Mouse (Mus musculus): ENCODE measurements around the gene Prkcb. TPM values are rescaled to one million over a fixed set of nuclear protein-coding genes. Genes with fewer than 3 reads are reported as not detected.

Prkcb gene
- polyA plus RNA-seq, 1 experiment from 2014 or later, result 3.2 TPM

DNA sequence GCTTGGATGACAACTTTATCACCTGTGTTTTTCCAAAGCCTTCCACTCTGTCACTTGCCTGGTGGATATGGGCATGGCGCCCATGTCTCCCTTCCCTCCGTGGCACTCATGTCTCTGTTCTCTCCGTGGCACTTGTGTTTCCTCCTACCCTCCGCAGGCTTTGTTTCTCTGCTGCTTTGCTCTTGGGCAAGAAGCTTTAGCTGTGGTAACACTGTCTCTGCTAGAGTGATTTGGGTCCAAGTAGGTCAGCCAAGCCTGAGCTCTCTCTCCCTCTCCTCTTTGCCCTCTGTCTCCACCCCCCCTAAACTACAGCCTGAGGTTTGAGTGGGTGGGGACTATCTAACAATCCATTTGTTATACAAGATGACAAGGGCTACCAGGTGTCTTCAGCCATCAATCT lies 114.8 kb downstream of the Prkcb start:
- H3K4me3 ChIP-seq, result no peak overlapping the region
- 91% methylated on average over 4 of the region's 4 CpGs for WGBS
- H3K4me1 ChIP-seq, result peaks cover 14% of the 10 kb centered on the region
- H3K27ac ChIP-seq (replicated peaks), result no peak overlapping the region
- H3K9me3 ChIP-seq, result no peaks in the 10 kb centered on the region
- 0 out of 2 replicates have a peak, but pooled peaks cover 4% of the 10 kb centered on the region for H3K27me3 ChIP-seq (replicated peaks; ENCODE audit: low read depth, poor library complexity, severe bottlenecking)
- DNase-seq (ENCODE audit: low spot score), result no peak
- no peaks in the 10 kb centered on the region for H3K36me3 ChIP-seq (replicated peaks)

DNA sequence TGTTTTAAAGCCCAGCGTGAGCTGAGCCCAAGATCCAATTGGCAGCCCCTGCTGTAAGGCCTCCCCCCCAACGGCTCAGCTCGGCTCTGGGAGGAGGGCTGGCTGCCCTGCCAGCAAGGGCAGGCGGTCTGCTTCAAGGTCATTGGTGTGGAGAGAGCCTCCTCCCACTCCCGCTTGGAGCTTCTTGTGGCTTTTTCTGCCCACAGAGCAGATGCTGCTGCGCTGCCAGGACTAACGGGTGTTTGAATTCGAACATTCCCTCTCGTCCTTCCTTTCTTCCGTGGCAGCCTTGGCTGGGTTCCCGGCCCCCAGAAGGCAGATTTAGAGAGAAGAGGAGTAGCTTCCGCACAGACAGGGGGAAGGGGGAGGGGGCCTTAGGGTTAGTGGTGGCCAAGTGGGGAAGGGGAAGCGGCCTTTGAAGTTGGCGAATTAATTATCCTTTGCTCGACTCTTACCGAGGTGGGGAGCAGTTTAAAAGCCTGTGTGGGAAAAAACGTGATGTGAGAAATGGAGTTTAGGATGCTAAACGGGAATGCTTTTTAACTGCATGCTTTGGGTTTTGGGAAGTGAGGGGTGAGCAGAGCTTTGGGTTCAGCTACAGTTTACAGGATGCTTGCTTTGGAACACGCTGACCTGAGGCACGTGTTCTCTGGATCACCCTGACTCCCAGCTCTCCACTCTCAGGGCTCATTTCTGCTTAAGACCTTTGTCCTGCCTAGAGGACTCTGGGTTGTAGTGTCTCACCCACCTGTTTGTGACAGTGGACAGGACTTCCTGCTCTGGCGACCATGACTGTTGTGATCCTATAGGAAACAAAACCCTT lies 116.2 kb downstream of the Prkcb start:
- peak; percentile 61 for DNase-seq (ENCODE audit: low spot score)
- peak overlapping the region; percentile 41 for H3K4me3 ChIP-seq
- H3K27me3 ChIP-seq (replicated peaks; ENCODE audit: low read depth, poor library complexity, severe bottlenecking), result 0 out of 2 replicates have a peak, but pooled peaks cover 4% of the 10 kb centered on the region
- H3K36me3 ChIP-seq (replicated peaks), result no peaks in the 10 kb centered on the region
- H3K27ac ChIP-seq (replicated peaks), result peak overlapping the region; percentile 62
- 2% methylated on average over 21 of the region's 21 CpGs for WGBS
- peaks cover 14% of the 10 kb centered on the region for H3K4me1 ChIP-seq
- H3K9me3 ChIP-seq, result no peaks in the 10 kb centered on the region

DNA sequence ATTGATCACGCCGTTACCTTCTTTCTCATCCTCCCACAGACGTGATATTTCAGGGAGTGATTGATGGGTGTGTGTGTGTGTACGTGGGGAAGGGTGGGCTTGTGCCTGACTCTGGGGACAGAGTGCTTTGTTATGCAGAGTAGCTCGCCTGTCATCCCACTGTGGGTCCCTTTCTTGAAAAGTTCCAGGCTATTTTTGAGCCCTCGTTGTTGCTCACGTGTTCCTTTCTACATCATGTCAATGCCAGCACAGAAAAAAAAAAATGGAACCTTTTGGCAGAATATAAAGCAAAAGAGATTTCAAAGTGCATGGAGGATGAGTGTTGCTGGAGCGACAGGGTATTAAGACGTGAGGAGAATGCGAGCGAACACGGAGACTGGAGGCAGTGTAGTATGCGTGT lies 118.1 kb downstream of the Prkcb start:
- Histone ChIP-seq H3K4me3 (no peak overlapping the region), H3K4me1 (peaks cover 14% of the 10 kb centered on the region), H3K9me3 (no peaks in the 10 kb centered on the region), H3K27me3 (replicated peaks; ENCODE audit: low read depth, poor library complexity, severe bottlenecking) (0 out of 2 replicates have a peak, but pooled peaks cover 4% of the 10 kb centered on the region), H3K27ac (replicated peaks) (no peak overlapping the region), H3K36me3 (replicated peaks) (no peaks in the 10 kb centered on the region)
- no peak for DNase-seq (ENCODE audit: low spot score)
- 76% methylated on average over 13 of the region's 13 CpGs for WGBS

DNA sequence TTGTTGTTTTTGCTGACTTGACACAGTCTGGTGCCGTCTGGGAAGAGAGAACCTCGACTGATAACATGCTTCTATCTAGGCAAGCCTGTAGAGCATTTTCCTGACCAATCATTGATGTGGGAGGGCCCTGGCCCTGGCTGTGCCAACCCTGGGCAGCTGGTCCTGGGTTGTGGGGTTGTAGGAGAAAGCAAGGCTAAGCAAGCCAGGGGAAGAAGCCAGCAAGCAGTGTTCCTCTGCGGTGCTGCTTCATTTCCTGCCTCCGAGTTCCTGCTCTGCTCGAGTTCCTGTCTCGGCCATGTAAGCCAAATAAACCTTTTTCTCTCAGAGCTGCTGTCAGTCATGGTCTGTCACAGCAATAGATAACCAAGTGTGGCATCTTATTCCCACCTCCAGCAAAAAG lies 121.4 kb downstream of the Prkcb start:
- no peaks in the 10 kb centered on the region for H3K9me3 ChIP-seq
- H3K36me3 ChIP-seq (replicated peaks), result no peaks in the 10 kb centered on the region
- WGBS, result 79% methylated on average over 6 of the region's 6 CpGs
- no peak overlapping the region for H3K4me3 ChIP-seq
- no peak for DNase-seq (ENCODE audit: low spot score)
- no peaks in the 10 kb centered on the region for H3K27me3 ChIP-seq (replicated peaks; ENCODE audit: low read depth, poor library complexity, severe bottlenecking)
- peaks cover 5% of the 10 kb centered on the region for H3K4me1 ChIP-seq
- H3K27ac ChIP-seq (replicated peaks), result no peak overlapping the region

DNA sequence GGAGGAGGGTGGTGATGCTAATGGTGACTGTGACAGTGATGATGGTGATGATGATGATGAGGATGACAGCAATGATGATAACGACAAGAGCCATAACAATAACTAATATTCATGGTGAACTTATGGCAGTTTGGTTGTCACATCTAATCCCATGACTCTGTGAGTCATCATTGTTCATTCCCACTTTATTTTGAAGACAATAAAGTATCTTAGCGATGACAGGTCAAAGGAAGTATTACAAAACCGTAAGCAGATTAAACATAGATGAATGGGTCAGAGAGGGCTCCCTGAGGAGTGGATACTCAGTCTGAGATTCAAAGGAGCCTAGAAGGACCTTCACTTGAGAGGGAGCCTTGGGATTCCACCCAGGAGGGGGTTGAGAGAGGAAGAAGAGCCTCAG lies 122.3 kb downstream of the Prkcb start:
- WGBS, result 91% methylated on average over 3 of the region's 3 CpGs

DNA sequence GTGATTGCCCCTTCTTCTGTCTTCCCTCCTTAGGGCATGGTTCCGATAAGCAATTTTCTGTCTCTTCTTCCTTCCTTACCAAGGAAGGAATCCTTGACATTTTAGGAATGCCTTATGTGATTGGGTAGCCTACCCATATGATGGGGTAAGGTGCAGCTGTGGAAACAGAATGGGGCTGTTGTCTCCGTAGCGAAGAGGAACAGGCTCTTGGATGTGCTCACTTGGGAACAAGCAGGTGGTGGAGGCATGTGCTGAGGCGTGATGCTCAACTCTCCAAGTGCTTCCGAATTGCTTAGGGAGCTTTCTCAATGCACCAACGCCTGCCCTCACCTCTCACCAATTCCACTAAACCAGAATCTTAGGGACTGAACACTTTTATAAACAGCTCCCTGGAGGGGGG lies 124.7 kb downstream of the Prkcb start:
- Histone ChIP-seq H3K4me1 (no peaks in the 10 kb centered on the region), H3K36me3 (replicated peaks) (no peaks in the 10 kb centered on the region), H3K27ac (replicated peaks) (no peak overlapping the region), H3K4me3 (no peak overlapping the region), H3K27me3 (replicated peaks; ENCODE audit: low read depth, poor library complexity, severe bottlenecking) (no peaks in the 10 kb centered on the region), H3K9me3 (no peaks in the 10 kb centered on the region)
- 82% methylated on average over 6 of the region's 6 CpGs for WGBS
- DNase-seq (ENCODE audit: low spot score), result no peak

More for the DNA sequence above, 122.3 kb downstream of the Prkcb start:
- Histone ChIP-seq H3K4me3 (no peak overlapping the region), H3K9me3 (no peaks in the 10 kb centered on the region), H3K27ac (replicated peaks) (no peak overlapping the region), H3K4me1 (no peaks in the 10 kb centered on the region), H3K27me3 (replicated peaks; ENCODE audit: low read depth, poor library complexity, severe bottlenecking) (no peaks in the 10 kb centered on the region), H3K36me3 (replicated peaks) (no peaks in the 10 kb centered on the region)
- no peak for DNase-seq (ENCODE audit: low spot score)

DNA sequence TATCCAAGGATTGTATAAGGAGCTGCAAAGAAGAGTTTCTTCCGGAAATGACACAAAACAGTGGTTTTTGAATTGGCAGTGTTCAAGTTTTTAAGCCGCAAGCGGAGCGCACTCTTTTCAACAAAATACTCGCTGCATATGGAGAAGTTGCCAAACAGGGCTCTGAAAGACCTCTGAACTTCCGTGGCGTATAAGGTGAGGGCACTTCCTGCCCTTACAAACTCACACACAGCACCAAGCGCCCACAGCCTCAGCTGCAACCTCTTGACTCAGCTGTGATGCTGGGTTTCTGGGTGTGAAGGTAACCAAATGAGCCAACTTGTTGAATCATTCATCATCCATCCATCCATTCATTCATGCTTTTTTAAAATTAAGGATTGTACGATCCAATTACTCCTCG lies 125.6 kb downstream of the Prkcb start:
- no peaks in the 10 kb centered on the region for H3K9me3 ChIP-seq
- no peaks in the 10 kb centered on the region for H3K4me1 ChIP-seq
- H3K27ac ChIP-seq (replicated peaks), result no peak overlapping the region
- no peak overlapping the region for H3K4me3 ChIP-seq
- no peak for DNase-seq (ENCODE audit: low spot score)
- no peaks in the 10 kb centered on the region for H3K27me3 ChIP-seq (replicated peaks; ENCODE audit: low read depth, poor library complexity, severe bottlenecking)
- no peaks in the 10 kb centered on the region for H3K36me3 ChIP-seq (replicated peaks)
- WGBS, result 86% methylated on average over 10 of the region's 10 CpGs

DNA sequence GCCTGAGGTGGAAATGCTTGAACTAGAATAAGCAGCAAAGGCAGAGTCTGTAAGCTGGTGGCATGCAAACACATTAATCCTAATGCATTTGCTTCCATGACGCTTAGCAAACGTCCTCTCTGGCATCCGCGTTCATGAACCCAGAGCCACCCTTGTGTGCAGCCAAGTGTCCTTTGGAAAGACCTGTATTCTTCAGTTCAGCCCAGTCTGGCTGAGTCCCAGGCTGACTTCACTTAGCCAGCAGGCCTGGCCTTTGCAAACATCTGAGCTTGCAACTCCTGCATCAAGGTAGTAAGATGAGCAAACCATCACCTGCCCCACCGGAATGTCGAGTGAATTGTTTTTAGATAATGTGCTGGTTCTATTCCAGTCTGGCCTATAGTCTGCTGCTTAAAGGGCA lies 126.1 kb downstream of the Prkcb start:
- Histone ChIP-seq H3K4me3 (no peak overlapping the region), H3K4me1 (no peaks in the 10 kb centered on the region), H3K27me3 (replicated peaks; ENCODE audit: low read depth, poor library complexity, severe bottlenecking) (no peaks in the 10 kb centered on the region), H3K9me3 (no peaks in the 10 kb centered on the region), H3K27ac (replicated peaks) (no peak overlapping the region), H3K36me3 (replicated peaks) (no peaks in the 10 kb centered on the region)
- no peak for DNase-seq (ENCODE audit: low spot score)
- WGBS, result 93% methylated on average over 6 of the region's 6 CpGs

DNA sequence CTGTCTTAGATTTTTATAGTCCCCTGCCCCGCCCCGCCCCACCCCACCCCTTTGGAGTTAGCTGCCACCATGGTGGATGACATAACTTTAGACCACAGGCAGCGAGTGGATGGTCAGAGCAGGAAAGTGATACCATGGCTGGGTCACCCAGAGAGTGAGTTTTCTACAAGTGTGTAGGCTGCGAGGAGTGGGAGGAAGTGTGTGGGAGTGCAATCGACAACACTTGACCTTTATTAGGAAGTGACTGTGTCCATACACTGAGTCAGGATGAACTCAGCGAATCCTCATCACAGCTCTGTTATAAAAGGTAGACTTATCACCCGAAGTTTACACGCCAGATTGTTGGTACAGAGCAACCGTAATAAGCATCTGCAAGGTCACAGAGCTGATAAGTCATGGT lies 126.8 kb downstream of the Prkcb start:
- 87% methylated on average over 9 of the region's 9 CpGs for WGBS
- no peak for DNase-seq (ENCODE audit: low spot score)
- no peaks in the 10 kb centered on the region for H3K36me3 ChIP-seq (replicated peaks)
- no peak overlapping the region for H3K4me3 ChIP-seq
- H3K27me3 ChIP-seq (replicated peaks; ENCODE audit: low read depth, poor library complexity, severe bottlenecking), result no peaks in the 10 kb centered on the region
- H3K27ac ChIP-seq (replicated peaks), result no peak overlapping the region
- no peaks in the 10 kb centered on the region for H3K4me1 ChIP-seq
- no peaks in the 10 kb centered on the region for H3K9me3 ChIP-seq

DNA sequence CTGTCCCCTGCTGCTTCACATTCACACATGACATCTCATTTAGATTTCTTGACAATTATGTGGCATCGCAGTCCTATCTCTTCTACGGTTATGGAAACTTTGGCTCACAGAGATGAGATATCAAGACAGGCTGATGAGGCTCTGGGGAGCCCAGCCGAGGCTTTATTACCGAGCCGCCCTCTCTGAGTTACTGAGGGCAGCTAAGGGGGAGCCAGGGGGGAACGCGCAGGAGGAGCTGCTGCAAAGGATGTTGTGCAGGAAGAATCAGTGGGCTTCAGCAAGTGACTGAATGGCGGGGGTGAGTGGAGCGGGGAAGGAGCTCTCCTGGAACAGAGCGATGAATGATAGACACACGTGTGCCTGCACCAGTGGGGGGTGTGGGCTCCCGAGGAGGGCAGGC lies 127.4 kb downstream of the Prkcb start:
- Histone ChIP-seq H3K9me3 (no peaks in the 10 kb centered on the region), H3K4me1 (no peaks in the 10 kb centered on the region), H3K27me3 (replicated peaks; ENCODE audit: low read depth, poor library complexity, severe bottlenecking) (no peaks in the 10 kb centered on the region), H3K27ac (replicated peaks) (no peak overlapping the region), H3K36me3 (replicated peaks) (no peaks in the 10 kb centered on the region), H3K4me3 (no peak overlapping the region)
- WGBS, result 76% methylated on average over 12 of the region's 12 CpGs
- DNase-seq (ENCODE audit: low spot score), result no peak

DNA sequence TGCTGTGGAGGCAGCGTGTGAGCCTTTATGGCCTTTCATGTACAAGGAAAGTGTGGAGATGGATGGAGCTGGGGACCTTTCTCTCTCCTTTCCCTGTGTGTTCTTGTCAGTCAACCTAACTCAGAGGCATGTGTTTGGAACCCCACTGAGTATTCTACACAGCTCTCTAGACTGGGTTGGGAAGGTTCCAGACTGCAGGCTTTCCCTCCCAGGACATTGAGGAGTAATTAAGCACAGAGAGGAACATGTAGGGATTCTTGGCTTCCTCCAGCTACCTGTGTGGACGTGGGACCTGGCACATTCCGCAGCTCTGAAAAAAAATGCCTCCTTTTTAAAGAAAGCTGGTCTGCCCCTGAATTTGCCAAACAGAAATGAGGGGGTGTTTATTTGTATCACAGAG lies 130.0 kb downstream of the Prkcb start:
- Histone ChIP-seq H3K4me3 (no peak overlapping the region), H3K9me3 (no peaks in the 10 kb centered on the region), H3K27ac (replicated peaks) (no peak overlapping the region), H3K27me3 (replicated peaks; ENCODE audit: low read depth, poor library complexity, severe bottlenecking) (no peaks in the 10 kb centered on the region), H3K4me1 (no peaks in the 10 kb centered on the region), H3K36me3 (replicated peaks) (no peaks in the 10 kb centered on the region)
- no peak for DNase-seq (ENCODE audit: low spot score)
- WGBS, result 82% methylated on average over 3 of the region's 3 CpGs

DNA sequence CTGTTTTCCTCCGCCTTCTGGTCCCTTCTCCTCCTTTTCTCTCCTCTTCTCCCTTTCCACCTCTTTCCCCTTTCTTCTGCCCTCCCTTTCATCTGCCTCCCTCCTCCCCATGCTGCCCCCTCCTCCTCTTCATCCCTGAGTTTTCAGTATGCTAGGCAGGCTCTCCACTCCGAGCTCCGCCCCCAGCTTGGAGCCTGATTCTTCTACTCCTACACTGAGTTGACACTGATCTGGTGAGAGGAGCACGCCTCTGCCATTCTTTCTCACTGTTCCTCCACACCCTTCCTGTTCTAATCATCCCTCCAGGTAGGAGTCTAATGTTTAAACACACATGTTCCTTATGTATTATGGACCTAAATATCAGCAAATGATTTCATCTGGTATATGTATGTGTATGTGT lies 135.3 kb downstream of the Prkcb start:
- whole genome bisulfite sequencing, result 61% methylated on average over 4 of the region's 4 CpGs
- DNase-seq (ENCODE audit: low spot score), result no peak
- no peak overlapping the region for H3K4me3 ChIP-seq
- H3K36me3 ChIP-seq (replicated peaks), result no peaks in the 10 kb centered on the region
- no peaks in the 10 kb centered on the region for H3K4me1 ChIP-seq
- no peaks in the 10 kb centered on the region for H3K27me3 ChIP-seq (replicated peaks; ENCODE audit: low read depth, poor library complexity, severe bottlenecking)
- H3K27ac ChIP-seq (replicated peaks), result no peak overlapping the region
- no peaks in the 10 kb centered on the region for H3K9me3 ChIP-seq

DNA sequence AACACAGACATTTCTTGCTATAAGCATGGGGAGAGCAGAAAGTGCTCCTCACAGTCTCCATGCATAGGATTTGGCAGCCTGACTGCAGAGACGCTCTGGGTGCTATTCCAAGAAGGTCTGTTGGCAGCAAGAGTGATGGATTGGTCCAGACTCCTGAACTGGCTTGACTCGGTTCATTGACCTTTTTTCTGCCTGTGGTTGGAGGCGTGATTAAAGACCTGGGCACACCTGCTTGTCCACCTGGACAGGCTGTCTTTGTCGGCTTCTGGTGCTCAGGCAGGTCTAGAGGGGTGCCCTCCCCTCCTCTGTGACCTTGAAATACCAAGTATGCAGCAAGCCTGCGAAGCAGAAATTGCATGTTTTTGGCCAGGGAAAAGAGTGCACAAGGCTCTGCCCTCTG lies 140.6 kb downstream of the Prkcb start:
- WGBS, result 81% methylated on average over 5 of the region's 5 CpGs
- H3K36me3 ChIP-seq (replicated peaks), result no peaks in the 10 kb centered on the region
- no peak for DNase-seq (ENCODE audit: low spot score)
- H3K27ac ChIP-seq (replicated peaks), result no peak overlapping the region
- H3K27me3 ChIP-seq (replicated peaks; ENCODE audit: low read depth, poor library complexity, severe bottlenecking), result no peaks in the 10 kb centered on the region
- no peaks in the 10 kb centered on the region for H3K9me3 ChIP-seq
- no peaks in the 10 kb centered on the region for H3K4me1 ChIP-seq
- H3K4me3 ChIP-seq, result no peak overlapping the region
